In genomic region chr2:156474891-156475284, GRCm38 (mm10) we compare ENCODE assay signal across 8 mouse cellular contexts. TPM values are rescaled to one million over a fixed set of nuclear protein-coding genes. Genes with fewer than 3 reads are reported as not detected.
DNase-seq lines count a peak whose midpoint lies in the region; ATAC-seq lines count a peak whose summit lies in the region.

No protein-coding gene starts in this region.

- H3K4me1 ChIP-seq in neural tube, embryonic 11.5 days (ENCODE audit: control insufficient read depth, insufficient read depth, low read length) = peaks cover 14% of the 10 kb centered on the region
- peaks cover 36% of the 10 kb centered on the region for H3K4me1 ChIP-seq in forebrain, embryonic 12.5 days
- H3K4me1 ChIP-seq in kidney, embryonic 16.5 days (ENCODE audit: insufficient read depth, low read length) = peaks cover 38% of the 10 kb centered on the region

- no peak for DNase-seq in neural tube, embryonic 11.5 days (ENCODE audit: low spot score)
- no peak for DNase-seq in neural tube, embryonic 10.5 days (ENCODE audit: extremely low spot score, low spot score)
- DNase-seq in lung, postnatal 36 days = peak; percentile 88
- DNase-seq in right cerebral cortex, adult 2 months (ENCODE audit: low spot score in 2 of 2) = no peak
- no peak for DNase-seq in ovary, postnatal 10 days (ENCODE audit: low spot score)
- DNase-seq in gastrocnemius, postnatal 14 days = no peak

- no peaks in the 10 kb centered on the region for H3K27me3 ChIP-seq in neural tube, embryonic 11.5 days (ENCODE audit: control insufficient read depth, insufficient read depth, low read length)
- H3K27me3 ChIP-seq in forebrain, embryonic 12.5 days = 0 out of 2 replicates have a peak, but pooled peaks cover 6% of the 10 kb centered on the region
- peaks cover 5% of the 10 kb centered on the region; the same call in 1 of the 2 replicates for H3K27me3 ChIP-seq in kidney, embryonic 16.5 days (ENCODE audit: insufficient read depth, low read length)

- H3K9ac ChIP-seq in neural tube, embryonic 11.5 days (ENCODE audit: low read length) = peak overlapping the region; percentile 90
- H3K9ac ChIP-seq in forebrain, embryonic 12.5 days = peak overlapping the region; percentile 88
- H3K9ac ChIP-seq in kidney, embryonic 16.5 days (replicated peaks; ENCODE audit: low read length) = peak overlapping the region; percentile 82

- H3K4me2 ChIP-seq in neural tube, embryonic 11.5 days (ENCODE audit: low read depth) = peak overlapping the region; percentile 98
- H3K4me2 ChIP-seq in forebrain, embryonic 12.5 days = peak overlapping the region; percentile 98
- peak overlapping the region; percentile 97 for H3K4me2 ChIP-seq in kidney, embryonic 16.5 days (replicated peaks; ENCODE audit: low read depth, low read length)

- H3K36me3 ChIP-seq in neural tube, embryonic 11.5 days (ENCODE audit: control insufficient read depth, insufficient read depth, low read length) = no peaks in the 10 kb centered on the region
- no peaks in the 10 kb centered on the region for H3K36me3 ChIP-seq in forebrain, embryonic 12.5 days (replicated peaks)
- H3K36me3 ChIP-seq in kidney, embryonic 16.5 days (ENCODE audit: insufficient read depth, low read length) = no peaks in the 10 kb centered on the region

- no peak overlapping the region for H3K27ac ChIP-seq in neural tube, embryonic 11.5 days (ENCODE audit: low read depth, low read length)
- H3K27ac ChIP-seq in forebrain, embryonic 12.5 days = peak overlapping the region; percentile 69; the same call in 1 of the 2 replicates
- H3K27ac ChIP-seq in kidney, embryonic 16.5 days (ENCODE audit: low read length) = peak overlapping the region; percentile 85

- 35% methylated on average over 12 of the region's 12 CpGs for WGBS in neural tube, embryonic 11.5 days
- WGBS in forebrain, embryonic 12.5 days = 34% methylated on average over 12 of the region's 12 CpGs
- WGBS in kidney, embryonic 16.5 days = 15% methylated on average over 12 of the region's 12 CpGs

- H3K4me3 ChIP-seq in neural tube, embryonic 11.5 days (ENCODE audit: low read depth, low read length) = peak overlapping the region; percentile 68
- peak overlapping the region; percentile 67 for H3K4me3 ChIP-seq in forebrain, embryonic 12.5 days (replicated peaks)
- peak overlapping the region; percentile 67 for H3K4me3 ChIP-seq in kidney, embryonic 16.5 days (ENCODE audit: low read length)

- intact Hi-C loops in gastrocnemius, postnatal 14 days (cut with DNase I; ENCODE audit: low total_unique reads) = no loop called here

- ATAC-seq in neural tube, embryonic 11.5 days (ENCODE audit: insufficient read depth, low FRiP score, low TSS enrichment) = 0 out of 2 replicates have a peak, but pooled peaks have one; percentile 3
- peak; percentile 37; the same call in 1 of the 2 replicates for ATAC-seq in forebrain, embryonic 12.5 days (ENCODE audit: low FRiP score)
- peak; percentile 64 for ATAC-seq in kidney, embryonic 16.5 days (ENCODE audit: low FRiP score, low TSS enrichment)

- no peaks in the 10 kb centered on the region for H3K9me3 ChIP-seq in neural tube, embryonic 11.5 days (ENCODE audit: control insufficient read depth, low read length)
- H3K9me3 ChIP-seq in forebrain, embryonic 12.5 days = no peaks in the 10 kb centered on the region
- no peaks in the 10 kb centered on the region for H3K9me3 ChIP-seq in kidney, embryonic 16.5 days (ENCODE audit: low read length)

RNA-seq across cellular contexts. Expression of gene Epb41l1, which starts 54.2 kb away (rescaled TPM):
- 3.9 and 4.4 TPM in 2 replicates for polyA plus RNA-seq in neural tube, embryonic 11.5 days (2014; fragmentation: Nextera tagmentation; extraction: Ambion mirVana)
- polyA plus RNA-seq in forebrain, embryonic 12.5 days (2016; fragmentation: Nextera tagmentation; extraction: Ambion mirVana) = 4.1 and 4.4 TPM in 2 replicates
- polyA plus RNA-seq in kidney, embryonic 16.5 days (2015; fragmentation: Nextera tagmentation; extraction: Ambion mirVana) = 2.1 and 2.5 TPM in 2 replicates
- total RNA-seq in gastrocnemius, postnatal 14 days (2021) = 10 to 100 TPM in 1 of 2 experiments, 1 to 10 TPM in 1; 8.0 to 11.8 TPM

Comparison
In these comparisons a context has a peak if more than half of its experiments do, and no peak if none do; other contexts are left out.
1. ATAC-seq: peak in every context shown above with its lines; median percentile 64 in kidney, embryonic 16.5 days; 37 in forebrain, embryonic 12.5 days; 3 in neural tube, embryonic 11.5 days.